Mouse (Mus musculus) kidney, embryonic 16.5 days (tissue): ENCODE results near the gene Cubn. TPM values are rescaled to one million over a fixed set of nuclear protein-coding genes. Genes with fewer than 3 reads are reported as not detected.

Experiments used
- ATAC-seq: fragments of 200-750 bp; cut with Nextera tagmentation; 2 replicates; pipeline ENCODE4 v1.8.0; 2017; ENCODE audit warnings: moderate TSS enrichment; ENCODE audit not compliant: low FRiP score, low TSS enrichment
- H3K27ac ChIP-seq: fragments of 300-500 bp; sonication (generic); 2 replicates; pipeline ENCODE4 v1.5.1; 2014; ENCODE audit warnings: low read length
- H3K27me3 ChIP-seq: fragments of 300-500 bp; sonication (generic); 2 replicates; pipeline ENCODE4 v1.6.1; 2014; ENCODE audit warnings: low read length, control low read depth, mixed read lengths; ENCODE audit not compliant: insufficient read depth
- H3K36me3 ChIP-seq: fragments of 300-500 bp; sonication (generic); 2 replicates; pipeline ENCODE4 v1.6.1; 2014; ENCODE audit warnings: low read length, control low read depth, mixed read lengths; ENCODE audit not compliant: insufficient read depth
- H3K4me1 ChIP-seq: fragments of 300-500 bp; sonication (generic); 2 replicates; pipeline ENCODE4 v1.6.1; 2014; ENCODE audit warnings: low read length, control low read depth, mixed read lengths; ENCODE audit not compliant: insufficient read depth
- H3K4me2 ChIP-seq: fragments of 300-500 bp; sonication (generic); replicated peaks from 2 replicates; pipeline ENCODE4 v1.6.1; 2014; ENCODE audit warnings: low read depth, low read length
- H3K4me3 ChIP-seq: fragments of 300-500 bp; sonication (generic); 2 replicates; pipeline ENCODE4 v1.5.1; 2014; ENCODE audit warnings: mild to moderate bottlenecking, low read length
- H3K9ac ChIP-seq: fragments of 300-500 bp; sonication (generic); replicated peaks from 2 replicates; pipeline ENCODE4 v1.6.1; 2014; ENCODE audit warnings: low read length
- H3K9me3 ChIP-seq: fragments of 300-500 bp; sonication (generic); 2 replicates; pipeline ENCODE4 v1.6.1; 2016; ENCODE audit warnings: low read length, control low read depth
- WGBS: fragments of 180-500 bp; shearing (Covaris S2); extraction: QIAGEN DNeasy Blood & Tissue Kit; methylation state at CpG from one replicate; pipeline ENCODE4 v1.1.7; 2014; 5-methylcytosine and 5-hydroxymethylcytosine counted together
- polyA plus RNA-seq: library from polyadenylated mRNA; unstranded; fragments of >200 nt; fragmentation: Nextera tagmentation; extraction: Ambion mirVana; gene quantifications from 2 replicates; pipeline ENCODE4 v1.2.1, GENCODE M21; 2015

Gene Cubn
- polyA plus RNA-seq, 1 experiment from 2014 or later: 7.9 TPM

GRCm38 (mm10) chr2:13490480-13490879 is 1.1 kb downstream of the Cubn start:
- H3K9me3 ChIP-seq: no peaks in the 10 kb centered on the region
- no peaks in the 10 kb centered on the region for H3K27me3 ChIP-seq
- no peak overlapping the region for H3K9ac ChIP-seq
- no peaks in the 10 kb centered on the region for H3K36me3 ChIP-seq
- 79% methylated on average over 2 of the region's 2 CpGs for WGBS
- H3K4me2 ChIP-seq: peak overlapping the region; percentile 21
- H3K4me3 ChIP-seq: no peak overlapping the region; the same call in 1 of the 2 replicates
- ATAC-seq: no peak
- no peak overlapping the region for H3K27ac ChIP-seq
- H3K4me1 ChIP-seq: 0 out of 2 replicates have a peak, but pooled peaks cover 3% of the 10 kb centered on the region

GRCm38 (mm10) chr2:13486470-13486869 is 5.1 kb downstream of the Cubn start:
- Histone ChIP-seq H3K4me2 (no peak overlapping the region), H3K9ac (no peak overlapping the region), H3K9me3 (no peaks in the 10 kb centered on the region), H3K36me3 (no peaks in the 10 kb centered on the region), H3K27me3 (no peaks in the 10 kb centered on the region), H3K27ac (no peak overlapping the region), H3K4me3 (no peak overlapping the region), H3K4me1 (no peaks in the 10 kb centered on the region)
- no peak for ATAC-seq
- WGBS: 74% methylated on average over 8 of the region's 8 CpGs

- WGBS: 83% methylated on average over 3 of the region's 3 CpGs
- Histone ChIP-seq H3K4me3 (no peak overlapping the region), H3K4me2 (no peak overlapping the region), H3K27ac (no peak overlapping the region), H3K36me3 (no peaks in the 10 kb centered on the region), H3K27me3 (no peaks in the 10 kb centered on the region), H3K9ac (no peak overlapping the region), H3K9me3 (no peaks in the 10 kb centered on the region), H3K4me1 (no peaks in the 10 kb centered on the region)
- no peak for ATAC-seq
Measured at GRCm38 (mm10) chr2:13484566-13484965, 7.0 kb downstream of the Cubn start.

- no peaks in the 10 kb centered on the region for H3K9me3 ChIP-seq
- H3K4me2 ChIP-seq: no peak overlapping the region
- no peak overlapping the region for H3K4me3 ChIP-seq
- no peak overlapping the region for H3K9ac ChIP-seq
- ATAC-seq: no peak
- H3K36me3 ChIP-seq: no peaks in the 10 kb centered on the region
- H3K4me1 ChIP-seq: no peaks in the 10 kb centered on the region
- H3K27ac ChIP-seq: no peak overlapping the region
- 89% methylated on average over 2 of the region's 2 CpGs for WGBS
- no peaks in the 10 kb centered on the region for H3K27me3 ChIP-seq
Measured at GRCm38 (mm10) chr2:13480744-13481143, 10.9 kb downstream of the Cubn start.

GRCm38 (mm10) chr2:13479165-13479564 is 12.4 kb downstream of the Cubn start:
- H3K9ac ChIP-seq: no peak overlapping the region
- H3K4me3 ChIP-seq: no peak overlapping the region
- no peaks in the 10 kb centered on the region for H3K36me3 ChIP-seq
- 47% methylated on average over 7 of the region's 7 CpGs for WGBS
- no peaks in the 10 kb centered on the region for H3K27me3 ChIP-seq
- H3K9me3 ChIP-seq: no peaks in the 10 kb centered on the region
- no peaks in the 10 kb centered on the region for H3K4me1 ChIP-seq
- no peak overlapping the region for H3K27ac ChIP-seq
- no peak for ATAC-seq
- no peak overlapping the region for H3K4me2 ChIP-seq

- no peak overlapping the region for H3K9ac ChIP-seq
- H3K4me2 ChIP-seq: no peak overlapping the region
- no peaks in the 10 kb centered on the region for H3K27me3 ChIP-seq
- no peaks in the 10 kb centered on the region for H3K4me1 ChIP-seq
- no peak overlapping the region for H3K4me3 ChIP-seq
- WGBS: 90% methylated on average over 3 of the region's 3 CpGs
- no peak for ATAC-seq
- no peaks in the 10 kb centered on the region for H3K36me3 ChIP-seq
- no peaks in the 10 kb centered on the region for H3K9me3 ChIP-seq
- no peak overlapping the region for H3K27ac ChIP-seq
Measured at GRCm38 (mm10) chr2:13470108-13470507, 21.5 kb downstream of the Cubn start.

- Histone ChIP-seq H3K36me3 (no peaks in the 10 kb centered on the region), H3K27ac (no peak overlapping the region), H3K9me3 (no peaks in the 10 kb centered on the region), H3K4me3 (no peak overlapping the region), H3K27me3 (no peaks in the 10 kb centered on the region), H3K4me2 (no peak overlapping the region), H3K4me1 (no peaks in the 10 kb centered on the region), H3K9ac (no peak overlapping the region)
- 89% methylated on average over 4 of the region's 4 CpGs for WGBS
- no peak for ATAC-seq
Measured at GRCm38 (mm10) chr2:13469641-13470040, 22.0 kb downstream of the Cubn start.

GRCm38 (mm10) chr2:13466685-13467084 is 24.9 kb downstream of the Cubn start:
- Histone ChIP-seq H3K4me3 (no peak overlapping the region), H3K27ac (no peak overlapping the region), H3K36me3 (no peaks in the 10 kb centered on the region), H3K9me3 (no peaks in the 10 kb centered on the region), H3K27me3 (no peaks in the 10 kb centered on the region), H3K4me2 (no peak overlapping the region), H3K4me1 (no peaks in the 10 kb centered on the region), H3K9ac (no peak overlapping the region)
- 80% methylated on average over 3 of the region's 3 CpGs for WGBS
- ATAC-seq: no peak

- H3K36me3 ChIP-seq: no peaks in the 10 kb centered on the region
- H3K27me3 ChIP-seq: no peaks in the 10 kb centered on the region
- 92% methylated on average over 2 of the region's 2 CpGs for WGBS
- no peaks in the 10 kb centered on the region for H3K9me3 ChIP-seq
- no peak for ATAC-seq
- no peaks in the 10 kb centered on the region for H3K4me1 ChIP-seq
- H3K9ac ChIP-seq: no peak overlapping the region
- H3K4me2 ChIP-seq: no peak overlapping the region
- no peak overlapping the region for H3K27ac ChIP-seq
- no peak overlapping the region for H3K4me3 ChIP-seq
Measured at GRCm38 (mm10) chr2:13458088-13458487, 33.5 kb downstream of the Cubn start.

GRCm38 (mm10) chr2:13456821-13457220 is 34.8 kb downstream of the Cubn start:
- no peak overlapping the region for H3K4me3 ChIP-seq
- WGBS: 79% methylated on average over 1 of the region's 1 CpGs
- H3K9ac ChIP-seq: no peak overlapping the region
- H3K4me1 ChIP-seq: no peaks in the 10 kb centered on the region
- no peaks in the 10 kb centered on the region for H3K36me3 ChIP-seq
- H3K27ac ChIP-seq: no peak overlapping the region
- no peak for ATAC-seq
- H3K4me2 ChIP-seq: no peak overlapping the region
- H3K9me3 ChIP-seq: no peaks in the 10 kb centered on the region
- H3K27me3 ChIP-seq: no peaks in the 10 kb centered on the region
